Mouse (Mus musculus): ENCODE results near the gene Ssr3.
"Not testable (repeated sequence)": the region's sequence is repeated elsewhere in the genome, so short reads cannot be mapped to it uniquely, and the experiment has no call there.

Gene Ssr3

DNA sequence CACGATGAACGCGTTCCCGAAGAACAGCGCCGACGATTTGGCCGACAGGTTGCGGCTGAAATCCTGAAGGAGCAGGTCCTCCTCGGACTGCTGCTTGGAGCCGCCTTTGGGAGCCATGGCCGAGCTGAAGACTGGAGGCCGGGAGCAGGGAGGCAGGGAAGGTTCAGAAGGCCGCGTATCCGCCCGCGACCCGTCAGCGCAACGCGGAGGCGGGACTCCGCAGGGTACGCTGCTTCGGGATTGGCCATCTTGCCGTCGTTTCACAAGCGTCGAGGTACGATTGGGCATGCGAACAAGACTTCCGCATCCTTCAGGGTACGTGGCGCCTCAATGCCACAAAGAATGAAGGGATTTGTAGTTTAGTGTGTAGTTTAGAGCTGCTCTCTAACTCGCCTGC is at the start of gene Ssr3:
Gene Ssr3, minus strand, starts transcription at position 203 of the 397 bp plus-strand sequence.
- DNase-seq (ENCODE audit: low spot score in 2 of 2): peak; percentile 95 to 97

DNA sequence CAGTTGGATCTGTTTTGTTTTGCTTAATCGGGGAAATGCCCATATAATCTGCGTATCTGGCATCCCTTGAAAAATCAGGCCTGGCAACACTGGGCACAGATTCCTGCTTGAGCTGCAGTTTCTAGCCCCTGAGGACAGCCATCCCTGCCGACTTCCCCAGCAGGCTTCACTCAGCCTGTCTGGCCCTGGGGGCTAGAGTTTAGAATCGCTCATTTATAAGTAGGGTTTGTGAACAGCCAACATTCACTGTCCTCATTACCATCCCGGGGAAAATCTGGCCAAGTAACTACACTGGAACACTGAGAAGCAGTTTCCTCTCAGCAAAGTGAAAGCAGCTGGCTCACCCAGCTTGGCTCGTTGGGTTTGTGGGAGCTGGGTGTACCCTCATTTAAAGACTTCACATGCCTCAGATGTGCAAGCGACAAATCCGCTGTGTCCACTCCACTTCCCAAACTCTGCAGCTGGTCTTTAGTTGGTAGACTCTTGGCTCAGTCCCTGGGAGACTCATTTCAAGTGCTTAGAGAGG is 49.2 kb upstream of the Ssr3 start:
- peak; percentile 60 to 63 for DNase-seq (ENCODE audit: low spot score in 2 of 2)

DNA sequence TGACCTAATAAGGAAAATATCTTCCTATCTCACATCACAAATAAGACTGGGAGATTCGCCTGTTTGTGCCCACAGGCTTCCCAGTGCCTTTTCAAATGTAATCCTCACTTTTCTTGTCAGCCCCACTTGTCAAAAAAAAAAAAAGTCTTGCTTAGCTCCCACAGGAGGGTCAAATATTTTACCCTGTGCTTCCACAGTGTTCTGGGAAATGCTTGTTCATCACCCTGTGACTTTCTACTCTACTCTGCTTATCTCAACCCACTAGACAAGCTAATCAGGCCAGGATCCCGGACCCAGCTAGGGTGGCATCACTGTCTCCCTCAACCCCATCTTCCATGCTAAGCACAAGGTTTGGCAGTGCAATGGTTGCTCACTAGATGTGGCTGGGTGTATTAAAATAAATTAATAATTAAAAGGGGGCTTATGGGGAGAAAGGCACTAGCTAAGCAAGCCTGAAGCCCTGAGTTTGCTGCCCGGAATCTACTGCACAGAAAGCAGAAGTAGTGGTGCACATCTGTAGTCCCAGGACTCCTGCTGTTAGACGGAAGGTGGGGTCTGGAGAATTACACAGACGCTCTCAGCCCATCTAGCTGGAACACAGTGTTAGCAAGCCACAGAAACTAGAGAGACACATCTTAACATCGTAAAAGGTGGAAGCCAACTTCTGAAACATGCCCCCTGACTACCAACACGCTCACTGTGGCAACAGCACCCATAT is 46.2 kb upstream of the Ssr3 start:
- no peak for DNase-seq (ENCODE audit: low spot score in 2 of 2)

DNA sequence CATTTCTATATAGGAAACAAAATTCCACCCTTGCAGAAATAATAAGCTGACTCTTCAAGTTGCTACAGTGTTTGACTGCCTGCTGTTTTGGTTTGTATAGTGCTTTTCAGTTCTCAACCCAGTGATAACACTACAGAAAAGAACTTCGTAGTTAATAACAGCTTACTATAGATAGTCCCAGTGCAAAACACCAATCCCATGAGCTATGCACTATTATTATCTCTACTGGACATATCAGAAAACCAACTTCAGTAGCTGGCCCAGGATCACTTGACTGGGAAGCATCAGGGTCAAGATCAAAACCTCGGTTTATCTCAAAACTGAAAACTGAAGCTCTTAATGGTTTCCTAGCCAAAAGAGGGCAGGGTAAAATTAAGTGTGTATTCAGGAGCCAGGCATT is 43.4 kb upstream of the Ssr3 start:
- no peak for DNase-seq (ENCODE audit: low spot score in 2 of 2)

DNA sequence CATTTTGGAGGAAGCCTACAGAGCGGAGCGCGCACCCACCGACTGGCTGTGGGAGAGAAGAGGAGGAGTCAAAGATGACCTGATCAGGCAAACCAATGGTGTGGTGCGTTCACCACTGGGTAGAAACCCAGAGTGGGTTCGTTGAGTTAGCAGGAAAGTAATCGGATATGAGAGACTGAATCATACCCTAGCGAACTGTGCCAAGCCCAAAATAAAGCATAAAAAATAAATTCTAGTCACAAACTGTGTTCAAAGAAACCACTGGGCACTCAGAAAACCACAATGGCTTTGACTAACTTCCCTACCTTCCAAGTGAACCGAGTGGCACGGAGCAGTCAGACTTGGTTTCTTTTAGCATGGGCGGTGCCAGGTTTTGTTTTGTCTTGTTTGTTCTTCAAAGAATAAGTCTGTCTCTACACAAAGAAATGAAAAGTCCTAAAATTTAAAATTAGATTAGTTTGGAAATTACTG is 42.7 kb upstream of the Ssr3 start:
- no peak for DNase-seq (ENCODE audit: low spot score in 2 of 2)

DNA sequence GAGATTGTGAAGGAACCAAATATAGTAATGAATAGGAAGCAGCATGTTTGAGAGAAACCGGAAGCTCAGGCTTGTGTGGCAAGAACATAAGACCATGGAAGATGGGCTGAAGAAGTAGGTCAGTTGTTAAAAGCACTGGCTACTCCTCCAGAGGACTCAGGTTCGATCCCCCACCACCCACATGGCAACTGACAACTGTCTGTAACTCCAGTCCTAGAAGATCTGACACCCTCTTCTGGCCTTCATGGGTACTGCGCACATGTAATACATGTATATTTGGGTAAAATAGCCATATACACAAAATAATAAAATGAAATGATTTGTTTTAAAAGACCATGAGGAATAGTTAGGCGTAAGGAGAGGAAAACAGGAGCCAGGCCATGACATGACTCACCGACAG is 39.8 kb upstream of the Ssr3 start:
- no peak for DNase-seq (ENCODE audit: low spot score in 2 of 2)

DNA sequence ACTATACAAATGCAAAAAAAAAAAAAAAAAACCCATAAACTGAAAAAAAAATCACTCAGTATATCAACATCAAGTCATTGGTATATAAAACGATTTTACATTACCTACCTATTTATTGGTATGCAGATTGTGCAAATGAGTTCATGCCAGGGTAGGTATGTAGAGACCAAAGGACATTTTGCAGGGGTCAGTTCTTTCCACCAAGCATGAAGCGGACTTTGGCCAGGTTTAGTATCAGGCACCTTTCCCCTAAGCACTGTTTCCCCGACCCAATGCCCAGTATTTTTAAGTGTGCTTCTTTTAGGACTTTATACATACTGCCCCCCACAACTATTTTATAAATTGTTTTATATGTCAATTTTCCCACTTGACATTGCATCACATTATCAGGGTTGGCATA is 27.3 kb upstream of the Ssr3 start:
- no peak for DNase-seq (ENCODE audit: low spot score in 2 of 2)

DNA sequence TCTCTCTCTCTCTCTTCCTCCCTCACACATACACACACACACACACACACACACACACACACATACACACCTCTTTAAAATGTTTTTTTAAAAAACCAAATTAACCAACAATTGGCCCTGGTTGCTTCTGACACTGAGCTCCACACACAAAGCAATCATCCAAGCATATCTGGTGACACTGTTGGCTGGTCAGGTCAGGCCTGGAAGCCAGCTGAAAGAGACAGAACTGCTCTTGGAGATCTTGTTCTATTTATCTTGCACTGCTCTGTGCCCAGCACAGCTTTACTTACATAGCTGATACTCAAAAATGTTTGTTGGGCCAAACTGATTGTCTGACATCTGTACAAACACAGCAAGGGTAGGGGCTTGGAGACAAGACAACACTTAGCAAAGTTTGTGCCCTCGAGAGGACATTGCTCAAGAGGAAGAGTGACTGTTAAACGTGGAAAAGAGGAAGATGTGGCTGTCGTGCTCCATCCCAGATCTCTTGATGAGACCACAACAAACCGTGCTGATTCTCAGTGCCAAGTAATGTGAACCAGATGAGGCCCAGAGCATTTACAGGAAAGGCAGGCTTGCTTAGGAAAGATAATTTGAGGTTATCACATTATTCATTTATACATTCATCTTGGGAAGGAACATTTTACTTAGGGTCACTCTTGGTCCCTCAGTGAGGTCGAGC is 25.6 kb upstream of the Ssr3 start:
- DNase-seq (ENCODE audit: low spot score in 2 of 2): no peak

DNA sequence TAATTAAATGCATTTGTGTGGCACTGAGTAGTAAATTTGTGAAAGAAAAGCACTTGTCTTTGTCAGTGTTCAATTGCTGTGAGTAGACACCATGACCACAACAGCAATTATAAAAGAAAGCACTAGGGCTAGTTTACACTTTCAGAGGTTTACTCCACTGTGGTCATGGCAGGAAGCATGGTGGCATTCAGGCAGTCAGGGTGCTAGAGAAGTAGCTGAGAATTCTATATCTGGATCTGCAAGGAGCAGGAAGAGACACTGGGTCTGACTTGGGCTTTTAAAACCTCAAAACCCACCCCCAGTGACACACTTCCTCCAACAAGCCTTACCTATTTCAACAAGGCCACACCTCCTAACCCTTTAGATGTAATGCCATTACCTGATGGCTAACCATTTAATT is 24.1 kb upstream of the Ssr3 start:
- DNase-seq (ENCODE audit: low spot score in 2 of 2): no peak

DNA sequence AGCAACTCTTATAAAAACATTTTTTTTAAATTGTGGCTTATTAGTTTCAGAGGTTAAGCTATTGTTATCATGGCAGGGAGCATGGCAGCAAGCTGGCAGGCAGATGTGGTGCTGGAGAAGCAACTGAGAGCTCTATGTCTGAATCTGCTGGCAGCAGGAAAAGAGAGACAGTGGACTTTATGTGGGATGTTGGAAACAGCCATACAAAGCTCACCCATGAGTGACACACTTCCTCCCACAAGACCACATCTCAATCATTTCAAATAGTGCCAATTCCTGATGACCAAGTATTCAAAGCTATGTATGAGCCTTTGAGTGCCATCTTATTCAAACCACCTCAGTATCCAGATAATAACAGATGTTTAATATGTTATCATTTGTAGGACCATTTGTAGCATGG is 15.5 kb upstream of the Ssr3 start:
- DNase-seq (ENCODE audit: low spot score in 2 of 2): no peak

DNA sequence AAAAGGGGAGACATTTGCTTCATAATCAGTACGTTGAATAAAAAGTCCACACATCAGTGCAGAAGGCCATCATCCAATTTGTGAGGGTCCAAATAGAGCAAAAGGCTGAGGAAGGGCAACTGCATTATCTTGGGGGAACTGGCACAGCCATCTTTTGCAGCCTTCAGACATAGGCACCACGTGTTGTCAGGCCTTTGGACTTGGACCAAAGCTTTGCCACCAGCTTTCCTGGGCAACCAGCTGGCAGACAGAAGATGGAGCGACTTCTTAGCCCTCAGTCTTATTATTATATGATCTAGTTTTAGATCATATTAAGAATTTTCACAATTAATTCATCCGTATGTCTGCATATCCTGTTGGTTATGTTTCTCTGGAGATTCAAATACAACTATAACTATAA is 13.4 kb upstream of the Ssr3 start:
- DNase-seq (ENCODE audit: low spot score in 2 of 2): no peak

DNA sequence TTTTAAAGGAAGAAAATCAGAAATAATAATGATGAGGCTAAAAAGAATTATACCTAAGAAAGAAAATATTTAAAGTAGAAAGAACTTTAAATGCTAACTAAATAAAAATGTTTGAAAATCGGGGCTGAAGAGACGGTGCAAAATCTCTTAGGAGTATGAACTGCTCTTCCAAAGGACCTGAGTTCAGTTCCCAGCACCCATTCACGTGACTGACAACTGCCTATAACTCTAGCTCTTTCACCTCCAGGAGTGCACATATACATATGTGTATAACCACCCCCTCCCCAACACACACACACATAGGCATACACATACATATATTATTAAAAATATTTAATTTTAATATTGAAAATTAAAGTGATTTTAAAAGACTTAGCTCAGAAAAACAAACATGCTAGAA is 5.1 kb upstream of the Ssr3 start:
- DNase-seq (ENCODE audit: low spot score in 2 of 2): no peak

DNA sequence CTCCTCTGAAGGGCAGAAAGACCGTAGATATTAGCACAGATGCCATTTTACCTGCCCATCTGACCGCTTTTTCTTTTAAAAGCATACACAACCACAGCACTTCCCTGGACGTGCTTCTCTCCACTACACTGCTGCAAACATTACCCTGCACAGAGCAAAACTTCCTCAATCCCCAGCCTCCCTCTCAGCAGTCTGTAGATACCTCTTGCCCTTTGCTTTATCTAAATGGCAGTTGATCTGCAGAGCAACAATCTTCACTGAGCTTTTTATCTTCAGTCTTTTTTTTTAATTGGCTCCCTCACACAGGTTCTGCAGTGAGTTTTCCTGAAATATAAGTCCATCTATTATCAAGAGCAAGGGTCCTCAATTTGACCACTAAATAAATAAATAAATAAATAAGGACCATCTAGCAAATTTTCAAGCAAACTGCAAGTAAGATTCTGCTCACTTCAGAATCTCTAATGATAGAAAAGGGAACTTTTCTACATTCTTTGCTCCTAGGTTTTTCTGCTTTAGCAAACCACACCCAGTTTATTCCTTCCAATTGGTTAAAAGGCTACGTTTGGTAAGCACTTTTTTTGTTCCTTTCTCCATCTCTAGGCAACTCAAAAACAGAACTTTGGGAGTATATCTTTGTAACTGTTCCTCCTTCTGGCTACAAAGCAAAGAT is 4.5 kb upstream of the Ssr3 start:
- DNase-seq (ENCODE audit: low spot score in 2 of 2): no peak

DNA sequence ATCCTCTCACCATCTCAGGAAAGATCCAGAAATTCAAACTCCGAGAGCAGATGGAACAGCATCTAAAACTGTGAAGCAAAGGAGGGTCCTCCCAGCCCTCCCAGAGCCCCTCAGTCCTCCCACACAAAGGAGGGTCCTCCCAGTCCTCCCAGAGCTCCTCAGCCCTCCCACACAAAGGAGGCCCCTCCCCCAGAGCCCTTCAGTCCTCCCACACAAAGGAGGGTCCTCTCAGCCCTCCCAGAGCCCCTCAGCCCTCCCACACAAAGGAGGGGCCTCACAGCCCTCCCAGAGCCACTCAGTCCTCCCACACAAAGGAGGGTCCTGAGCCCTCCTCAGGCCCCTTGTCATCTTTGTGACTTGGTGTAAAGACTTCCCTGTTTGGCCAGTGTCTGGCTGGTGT is 2.7 kb upstream of the Ssr3 start:
- not testable (repeated sequence) for DNase-seq (ENCODE audit: low spot score in 2 of 2)

DNA sequence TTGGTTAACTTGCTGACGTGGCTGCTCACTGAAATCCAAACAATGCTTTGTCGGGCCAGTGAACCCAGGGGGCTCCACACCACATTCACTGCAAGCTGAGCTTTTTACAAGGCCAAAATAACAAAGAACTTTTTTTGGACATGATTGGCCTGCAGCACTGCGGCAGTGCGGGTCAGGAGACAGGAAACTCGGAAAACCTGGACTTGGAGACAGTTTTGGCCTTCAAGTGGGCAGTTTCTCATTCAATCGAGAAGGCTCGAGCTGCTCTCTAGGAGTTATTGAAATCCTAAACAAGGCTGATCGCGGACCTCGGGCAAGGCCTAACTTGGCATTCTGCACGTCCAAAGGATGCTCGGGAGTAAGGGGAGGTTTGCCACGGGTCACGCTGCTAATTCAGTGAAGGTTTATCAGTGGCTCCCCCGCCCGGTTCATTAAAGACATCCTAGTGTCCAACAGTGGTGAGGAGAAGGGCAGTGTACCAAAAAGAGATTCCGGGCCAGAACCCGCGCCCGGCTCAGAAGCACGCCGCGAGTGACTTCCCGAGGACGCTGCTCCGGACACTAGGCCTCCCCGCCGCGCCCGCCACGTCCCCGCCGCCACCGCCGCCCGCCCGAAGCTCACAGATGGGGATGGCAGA is 521 bp downstream of the Ssr3 start:
- DNase-seq (ENCODE audit: low spot score in 2 of 2): peak in 1 of 2 experiments; percentile 18

DNA sequence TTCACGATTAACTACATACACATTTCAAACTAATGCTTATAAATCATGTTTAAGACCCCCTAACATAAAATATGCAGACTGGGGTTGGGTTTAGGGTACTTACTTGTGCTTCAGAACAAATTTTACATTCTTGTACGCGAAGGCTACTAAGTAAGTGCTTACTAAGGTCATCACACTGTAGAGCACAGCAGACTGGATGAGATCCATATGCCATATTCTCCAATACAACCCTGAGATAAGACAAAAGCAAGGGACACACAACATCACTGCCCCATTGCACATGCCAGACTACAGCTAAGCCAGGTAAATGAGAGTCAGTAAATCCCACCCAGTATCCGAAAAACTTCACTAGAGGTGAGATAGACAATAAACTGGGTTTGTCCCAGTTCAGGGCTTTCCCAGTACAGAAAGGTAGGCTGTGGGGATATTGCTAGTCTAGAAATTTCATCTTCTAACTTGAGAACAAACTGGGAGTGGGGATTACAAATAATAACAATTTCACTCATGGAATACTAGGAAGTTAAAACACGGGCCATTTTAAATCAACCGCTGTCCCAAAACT is 1.1 kb downstream of the Ssr3 start:
- DNase-seq (ENCODE audit: low spot score in 2 of 2): no peak

DNA sequence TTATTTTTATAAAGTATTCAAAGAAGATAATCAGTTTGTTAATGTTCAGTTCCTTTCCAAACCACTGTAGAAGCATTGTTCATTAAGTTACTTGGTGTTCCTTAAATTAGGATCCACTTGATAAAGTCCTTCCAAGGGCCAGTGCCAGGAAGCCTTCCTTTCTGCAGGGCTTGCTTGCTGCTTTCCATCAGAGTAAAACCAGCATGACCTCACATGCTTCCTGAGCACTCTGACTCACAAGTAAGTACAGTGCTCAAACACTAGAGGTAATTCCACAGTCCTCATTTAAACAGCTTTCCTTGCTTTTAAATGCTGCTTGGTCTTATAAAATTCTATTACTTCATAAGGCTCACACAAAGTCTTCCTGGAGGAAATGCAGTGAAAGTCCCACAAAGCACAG is 6.7 kb downstream of the Ssr3 start:
- DNase-seq (ENCODE audit: low spot score in 2 of 2): peak; percentile 31 to 61

DNA sequence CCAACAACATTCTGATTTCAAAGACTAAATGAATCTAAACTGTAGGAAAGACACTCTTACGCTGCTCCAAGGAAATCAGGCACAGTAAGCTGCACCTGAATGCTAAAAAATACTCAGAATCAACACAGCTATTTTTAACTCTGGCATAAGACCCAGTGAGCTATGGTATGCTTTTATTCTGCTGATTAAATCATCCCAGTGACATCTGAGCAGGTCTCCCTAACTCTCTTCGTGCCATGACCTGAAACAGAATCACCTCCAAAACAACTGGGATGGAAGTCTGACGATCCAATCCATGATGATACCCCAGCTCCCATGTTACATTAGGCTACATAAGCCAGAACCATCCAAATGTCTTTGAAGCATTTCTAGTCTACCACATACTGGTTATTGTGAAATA is 8.0 kb downstream of the Ssr3 start:
- DNase-seq (ENCODE audit: low spot score in 2 of 2): no peak

DNA sequence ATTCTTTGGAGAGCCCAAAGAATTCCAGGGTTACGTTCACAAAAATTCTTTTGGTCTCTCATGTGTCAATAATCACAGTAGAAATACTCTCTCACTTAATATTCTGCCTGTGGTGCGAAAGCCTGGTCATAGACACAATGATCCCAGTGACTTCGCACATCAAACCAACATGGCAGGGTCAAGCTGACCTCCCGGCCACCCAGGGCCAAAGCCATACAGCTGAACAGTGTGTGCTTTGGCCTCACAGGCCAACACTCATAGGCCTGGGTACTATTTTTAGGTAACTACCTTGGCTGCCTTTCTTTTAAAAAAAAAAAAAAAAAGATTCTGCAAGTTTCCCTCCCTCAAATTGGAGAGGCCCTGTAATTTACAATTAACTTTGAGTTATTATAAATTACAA is 11.3 kb downstream of the Ssr3 start:
- peak; percentile 38 to 45 for DNase-seq (ENCODE audit: low spot score in 2 of 2)

DNA sequence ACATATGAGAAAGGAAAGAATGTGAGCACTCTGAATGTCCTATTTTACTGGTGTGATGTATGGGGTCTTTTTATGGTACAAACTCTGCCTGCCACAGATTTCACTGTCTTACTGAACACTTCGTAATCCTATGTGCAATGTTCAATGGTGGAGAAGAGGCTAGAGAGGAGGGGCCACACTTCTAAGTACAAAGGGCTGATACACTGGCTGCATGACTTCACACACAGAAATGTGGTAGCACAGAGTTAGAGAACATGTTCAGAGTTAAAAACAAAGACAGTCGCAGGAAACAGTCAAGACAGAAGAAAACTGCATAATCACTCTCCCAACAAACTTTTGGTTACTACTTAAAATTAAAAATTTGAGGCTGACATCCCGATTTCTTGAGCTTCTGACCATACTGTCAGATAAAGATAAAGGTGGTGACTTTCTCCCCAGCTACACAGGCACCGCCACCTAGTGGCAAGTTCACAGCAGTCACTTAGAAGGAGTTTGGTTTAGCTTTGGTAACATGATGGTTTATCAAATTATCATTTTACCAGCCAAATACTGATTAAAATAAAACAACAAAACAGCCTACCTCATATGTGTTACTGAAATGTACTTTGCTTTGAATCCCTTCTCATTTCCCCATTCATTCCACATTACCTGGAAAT is 12.4 kb downstream of the Ssr3 start:
- no peak for DNase-seq (ENCODE audit: low spot score in 2 of 2)

DNA sequence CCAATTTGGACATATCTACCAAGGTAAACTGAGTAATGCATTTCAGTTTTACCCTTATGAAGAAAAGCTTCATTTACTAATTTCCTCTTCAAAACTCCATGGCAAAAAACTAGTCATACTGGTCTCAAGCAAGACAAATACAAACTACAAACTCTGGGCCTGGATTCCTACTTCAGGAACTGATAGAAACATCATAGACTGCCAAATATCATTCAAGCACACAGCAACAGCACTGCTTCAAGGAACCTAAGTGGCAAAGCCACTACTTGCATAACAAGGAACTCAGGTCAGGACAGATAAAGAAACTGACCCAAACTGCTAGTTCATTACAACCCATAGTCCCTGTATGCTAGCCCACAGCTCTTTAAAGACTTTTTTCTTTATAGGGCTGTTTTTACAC is 13.7 kb downstream of the Ssr3 start:
- DNase-seq (ENCODE audit: low spot score in 2 of 2): no peak

Data from heart, adult 9 months (tissue).